Mouse (Mus musculus): Measurements from ENCODE around the gene Glg1.

- TF ChIP-seq POLR2A (IDR thresholded peaks at IDR 0.05; ENCODE audit: borderline replicate concordance, control insufficient read depth, low read depth, low read length) (no peak), CTCF (IDR thresholded peaks at IDR 0.05; ENCODE audit: control insufficient read depth, insufficient read depth, low read length) (no peak)
Observed at GRCm38 (mm10) chr8:111233730-111234129, 25.3 kb downstream of the Glg1 start.
